Mouse (Mus musculus) liver, embryonic 18 days (tissue): ENCODE data around the gene Zfp821. TPM values are rescaled to one million over a fixed set of nuclear protein-coding genes. Genes with fewer than 3 reads are reported as not detected.

Experiments used
- polyA plus RNA-seq: library from polyadenylated mRNA; depleted of rRNA; stranded (reverse); fragments of >200 nt; gene quantifications from 2 replicates; pipeline ENCODE4 v1.2.3, GENCODE M21; 2012; rRNA removed

The Zfp821 gene
- polyA plus RNA-seq = 4.3 and 4.6 TPM in 2 replicates

DNA sequence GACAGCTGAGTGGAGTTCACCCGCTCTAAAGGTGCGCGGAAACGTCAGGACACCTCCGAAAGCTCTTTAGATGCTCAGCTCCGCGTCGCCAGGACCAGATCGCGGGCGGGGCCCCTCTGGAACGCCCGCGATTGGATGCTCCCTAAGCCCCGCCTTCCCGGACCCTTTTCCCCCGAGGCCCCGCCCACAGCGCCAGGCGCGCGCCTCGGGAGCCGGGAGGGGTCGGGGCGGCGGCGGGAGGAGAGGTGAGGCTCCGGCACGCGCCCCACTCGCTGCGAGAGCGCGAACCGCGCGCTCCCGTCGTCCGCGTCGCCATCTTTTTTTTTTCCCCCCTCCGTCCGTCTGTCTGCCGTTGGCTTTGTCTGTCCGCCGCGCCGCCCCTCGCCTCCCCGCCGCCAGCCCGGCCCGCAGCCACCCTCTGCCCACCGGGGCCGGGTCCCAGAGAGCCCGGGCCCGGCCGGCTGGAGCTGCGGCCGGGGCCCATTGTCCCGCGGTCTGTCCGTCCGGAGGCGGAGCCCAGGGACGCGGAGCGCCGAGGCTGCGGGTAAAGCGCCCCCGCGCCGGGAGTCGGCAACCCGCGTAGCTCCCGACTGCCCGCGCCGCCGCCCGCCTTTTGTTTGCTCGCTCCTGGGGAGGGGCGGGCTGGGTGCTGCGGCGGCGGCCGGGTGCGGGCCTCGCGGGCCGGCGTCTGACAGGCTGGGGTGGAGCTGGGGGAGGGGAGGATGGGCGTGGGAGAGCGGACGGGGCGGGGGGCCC lies at the start of gene Zfp821:
TSS of gene Zfp821 (plus strand) at position 227 of the 756 bp plus-strand sequence.

DNA sequence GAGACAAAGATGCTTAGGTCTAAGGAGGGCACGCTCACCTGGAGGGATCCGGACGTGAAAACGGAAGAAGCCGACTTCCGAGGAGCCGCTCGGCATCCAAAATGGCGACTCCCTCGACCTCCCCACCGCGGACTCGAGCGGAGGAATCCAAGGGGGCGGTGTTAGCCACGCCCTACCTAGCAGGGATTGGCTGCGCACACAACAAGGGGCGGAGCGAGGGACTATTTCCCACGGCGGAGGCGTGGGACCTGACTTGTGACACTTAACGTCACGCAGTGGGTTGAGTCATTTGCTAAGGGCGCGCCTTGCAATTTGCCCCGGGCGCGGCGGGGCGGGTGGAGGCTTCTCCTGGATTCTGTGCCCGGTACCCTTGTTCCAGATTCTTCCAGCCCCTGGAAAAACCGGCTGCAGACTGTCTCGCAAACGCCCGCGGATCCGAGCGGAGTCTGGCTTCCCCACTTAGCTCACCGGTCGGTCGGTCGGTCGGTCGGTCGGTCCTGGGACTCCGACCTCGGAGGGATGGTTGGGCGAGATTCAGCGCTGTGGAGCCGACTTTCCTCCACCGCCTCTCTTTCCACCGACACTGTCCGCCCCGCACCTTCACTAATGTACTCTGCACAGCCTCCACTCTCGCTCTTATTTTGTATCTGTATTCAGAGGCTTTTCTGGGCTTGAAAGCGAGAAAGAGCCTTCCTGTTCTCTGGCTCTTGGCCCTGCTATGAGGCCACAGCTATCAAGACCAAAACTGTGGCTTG lies 12.0 kb upstream of the Zfp821 start, which contains the start of gene Ist1:
TSS of gene Ist1 (minus strand) at position 115 of the 755 bp plus-strand sequence.

DNA sequence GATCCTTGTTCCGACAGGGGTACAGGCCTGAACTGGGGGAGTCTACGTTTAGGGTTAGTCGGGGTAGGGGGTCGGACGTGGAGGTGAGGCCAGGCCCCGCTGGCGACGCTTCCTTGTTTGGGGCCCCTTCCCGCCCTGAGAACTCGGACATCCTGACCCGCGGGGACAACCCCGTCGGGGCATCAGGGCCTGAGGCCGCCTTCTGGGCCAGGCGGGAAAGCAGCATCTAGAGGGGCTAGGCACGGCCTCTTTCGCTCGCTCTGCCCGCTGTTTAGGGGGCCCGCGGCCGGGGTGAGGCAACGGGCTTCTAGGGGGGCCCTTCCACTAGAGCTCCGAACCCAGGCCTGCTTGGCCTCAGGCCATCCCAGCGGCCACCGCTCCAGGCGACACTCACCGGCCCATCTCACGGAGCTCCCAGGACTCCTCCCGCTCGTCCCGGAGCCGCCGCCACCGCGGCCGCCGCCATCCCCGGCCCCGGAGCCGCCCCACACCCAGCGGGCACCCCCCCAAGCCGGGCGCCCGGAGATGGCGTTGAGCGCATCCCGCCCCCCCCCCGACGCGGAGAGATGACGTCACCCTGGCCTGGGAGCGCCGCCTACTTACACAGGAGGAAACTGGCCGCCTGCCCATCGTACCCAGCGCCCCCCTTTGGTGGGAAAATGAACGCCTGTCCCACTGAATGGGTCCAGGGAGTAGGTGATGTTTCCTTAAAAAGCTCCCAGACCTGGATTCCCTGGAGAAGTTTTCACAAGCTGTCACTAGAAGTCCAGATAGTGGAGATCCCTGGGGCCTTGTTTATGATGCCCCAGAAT lies 32.1 kb downstream of the Zfp821 start, which contains the start of gene Atxn1l:
TSS of gene Atxn1l (minus strand) at position 503 of the 812 bp plus-strand sequence.

Other genes starting within 250 kb of the Zfp821 start
- not detected in 2 replicates for gene Pmfbp1, start 211.5 kb upstream of the Zfp821 start, polyA plus RNA-seq
- gene Dhx38, start 139.7 kb upstream of the Zfp821 start, polyA plus RNA-seq = 6.2 and 8.4 TPM in 2 replicates
- 2.6 and 2.7 TPM in 2 replicates for gene Txnl4b, start 139.7 kb upstream of the Zfp821 start, polyA plus RNA-seq
- gene Hp, start 126.4 kb upstream of the Zfp821 start, polyA plus RNA-seq = 1,566 and 1,769 TPM in 2 replicates
- 11.4 and 15.1 TPM in 2 replicates for gene Dhodh, start 96.9 kb upstream of the Zfp821 start, polyA plus RNA-seq
- gene Pkd1l3, start 91.0 kb upstream of the Zfp821 start, polyA plus RNA-seq = 0.54 and 0.80 TPM in 2 replicates
- gene Ist1, start 12.3 kb upstream of the Zfp821 start, polyA plus RNA-seq = 24.7 and 26.5 TPM in 2 replicates
- gene Atxn1l, start 32.2 kb downstream of the Zfp821 start, polyA plus RNA-seq = 2.6 and 3.1 TPM in 2 replicates
- 20.4 and 23.7 TPM in 2 replicates for gene Ap1g1, start 73.0 kb downstream of the Zfp821 start, polyA plus RNA-seq
- 4.3 and 5.0 TPM in 2 replicates for gene Phlpp2, start 163.0 kb downstream of the Zfp821 start, polyA plus RNA-seq